Mouse (Mus musculus) left cerebral cortex, postnatal 10 days (tissue): ENCODE results near the gene Nfkbil1. TPM values are rescaled to one million over a fixed set of nuclear protein-coding genes. Genes with fewer than 3 reads are reported as not detected.

Source experiments
- microRNA-seq: library from miRNA; unstranded; fragments of <30 nt; microRNA quantifications from one replicate; pipeline ENCODE4 v1.2.0, GENCODE M21; 2022
- total RNA-seq, 2 experiments: library from RNA; stranded (reverse); gene quantifications; 2 replicates each; pipeline ENCODE4 v1.2.3; 2021

Gene Nfkbil1
- total RNA-seq, 2 experiments from 2014 or later, result 12.7 to 14.6 TPM

Small RNA genes lying within 50 kb of the gene (microRNA-seq; reads per million reads assigned to microRNA genes)
- gene Mir6973a, result not detected
- not detected for gene Mir6974
- gene Mir6975, result 3.4 reads per million, percentile 7 among the genes with 10 or more reads in this experiment
- gene Mir8094, result 0.86 reads per million

Other genes starting within 250 kb of the Nfkbil1 start
- gene Vars, start 234.8 kb downstream of the Nfkbil1 start, total RNA-seq, result 10 to 100 TPM; 55.1 to 56.7 TPM
- under 1 TPM; 0.18 to 0.19 TPM for gene Vwa7, start 219.2 kb downstream of the Nfkbil1 start, total RNA-seq
- gene Sapcd1, start 207.8 kb downstream of the Nfkbil1 start, total RNA-seq, result 1 to 10 TPM in 1 of 2 experiments, under 1 TPM in 1; 0.83 to 1.0 TPM
- gene Msh5, start 189.0 kb downstream of the Nfkbil1 start, total RNA-seq, result under 1 TPM; 0.81 to 0.97 TPM
- 10 to 100 TPM; 14.3 to 15.8 TPM for gene Clic1, start 185.8 kb downstream of the Nfkbil1 start, total RNA-seq
- 10 to 100 TPM; 26.3 to 31.1 TPM for gene Ddah2, start 176.8 kb downstream of the Nfkbil1 start, total RNA-seq
- not detected for gene Ly6g6c, start 170.4 kb downstream of the Nfkbil1 start, total RNA-seq
- gene Mpig6b, start 169.6 kb downstream of the Nfkbil1 start, total RNA-seq, result not detected
- gene Ly6g6e, start 158.9 kb downstream of the Nfkbil1 start, total RNA-seq, result 1 to 10 TPM; 1.6 to 2.3 TPM
- 1 to 10 TPM in 1 of 2 experiments, not detected in 1; 1.1 TPM for gene Ly6g6d, start 157.7 kb downstream of the Nfkbil1 start, total RNA-seq
- gene Ly6g6f, start 150.2 kb downstream of the Nfkbil1 start, total RNA-seq, result not detected
- 10 to 100 TPM; 84.4 to 91.5 TPM for gene Abhd16a, start 146.5 kb downstream of the Nfkbil1 start, total RNA-seq
- gene Ly6g5c, start 127.5 kb downstream of the Nfkbil1 start, total RNA-seq, result not detected
- gene Ly6g5b, start 120.4 kb downstream of the Nfkbil1 start, total RNA-seq, result under 1 TPM; 0.58 to 0.81 TPM
- gene Gpank1, start 114.3 kb downstream of the Nfkbil1 start, total RNA-seq, result 10 to 100 TPM; 13.2 to 17.7 TPM
- gene Csnk2b, start 113.7 kb downstream of the Nfkbil1 start, total RNA-seq, result 100 to 1,000 TPM; 196 to 210 TPM
- gene D17H6S53E, start 109.4 kb downstream of the Nfkbil1 start, total RNA-seq, result 10 to 100 TPM; 23.8 to 24.6 TPM
- under 1 TPM in 1 of 2 experiments, not detected in 1; 0.34 TPM for gene Apom, start 103.7 kb downstream of the Nfkbil1 start, total RNA-seq
- gene Bag6, start 100.6 kb downstream of the Nfkbil1 start, total RNA-seq, result 100 to 1,000 TPM; 297 to 299 TPM
- 100 to 1,000 TPM; 261 to 270 TPM for gene Prrc2a, start 70.9 kb downstream of the Nfkbil1 start, total RNA-seq
- 10 to 100 TPM in 1 of 2 experiments, 1 to 10 TPM in 1; 8.0 to 12.5 TPM for gene Aif1, start 59.7 kb downstream of the Nfkbil1 start, total RNA-seq
- 10 to 100 TPM; 13.7 to 14.9 TPM for gene Lst1, start 47.4 kb downstream of the Nfkbil1 start, total RNA-seq
- 1 to 10 TPM in 1 of 2 experiments, under 1 TPM in 1; 0.77 to 1.4 TPM for gene Ltb, start 41.4 kb downstream of the Nfkbil1 start, total RNA-seq
- under 1 TPM in 1 of 2 experiments, not detected in 1; 0.19 TPM for gene Tnf, start 33.8 kb downstream of the Nfkbil1 start, total RNA-seq
- 1 to 10 TPM in 1 of 2 experiments, under 1 TPM in 1; 0.51 to 1.1 TPM for gene Lta, start 30.4 kb downstream of the Nfkbil1 start, total RNA-seq
- gene Gm16181, start 15.0 kb downstream of the Nfkbil1 start, total RNA-seq, result not detected
- 100 to 1,000 TPM; 329 to 351 TPM for gene Atp6v1g2, start 2.1 kb downstream of the Nfkbil1 start, total RNA-seq
- gene Ddx39b, start 6.0 kb upstream of the Nfkbil1 start, total RNA-seq, result 100 to 1,000 TPM; 255 to 261 TPM
- 10 to 100 TPM; 18.2 to 21.5 TPM for gene H2-D1, start 26.9 kb upstream of the Nfkbil1 start, total RNA-seq
- under 1 TPM; 0.67 to 0.81 TPM for gene H2-Q1, start 84.6 kb upstream of the Nfkbil1 start, total RNA-seq
- gene H2-Q2, start 106.5 kb upstream of the Nfkbil1 start, total RNA-seq, result 1 to 10 TPM; 1.7 to 1.8 TPM
- 1 to 10 TPM in 1 of 2 experiments, under 1 TPM in 1; 0.56 to 1.4 TPM for gene H2-Q4, start 143.8 kb upstream of the Nfkbil1 start, total RNA-seq
- gene H2-Q6, start 189.1 kb upstream of the Nfkbil1 start, total RNA-seq, result not detected
- gene H2-Q7, start 203.4 kb upstream of the Nfkbil1 start, total RNA-seq, result under 1 TPM in 1 of 2 experiments, not detected in 1; 0.55 TPM
- not detected for gene H2-Q10, start 234.3 kb upstream of the Nfkbil1 start, total RNA-seq